Mouse (Mus musculus) liver, postnatal 0 days (tissue): ENCODE measurements at regions not wholly inside any gene's neighbourhood (a gene's known extent, or its start where the extent isn't known, plus 50 kb on each side); places are given as distances from the start of the nearest gene placed in this dataset.

Source experiments
- CTCF ChIP-seq: sonication (generic); IDR thresholded peaks from 2 replicates; pipeline ENCODE4 v1.5.1; 2016; ENCODE audit warnings: antibody characterized with exemption, low read depth
- EP300 ChIP-seq: IDR thresholded peaks from 2 replicates; pipeline ENCODE4 v1.6.1; 2016; ENCODE audit warnings: antibody characterized with exemption, low read depth, mild to moderate bottlenecking

- TF ChIP-seq CTCF (0 out of 2 replicates have a peak, but pooled peaks have one; percentile 21), EP300 (no peak)
These were observed 56.4 kb upstream of the Gpc1 start for GRCm38 (mm10) chr1:92774743-92775692.
